Mouse (Mus musculus) common myeloid progenitor, adult 5-6 weeks (primary cell): ENCODE results near the gene Naa15. TPM values are rescaled to one million over a fixed set of nuclear protein-coding genes. Genes with fewer than 3 reads are reported as not detected.
"Not testable (repeated sequence)": the region's sequence is repeated elsewhere in the genome, so short reads cannot be mapped to it uniquely, and the experiment has no call there.

Experiments used
- ATAC-seq: replicated peaks from 2 replicates; pipeline ENCODE4 v1.8.0; 2016; ENCODE audit warnings: low read depth, mild to moderate bottlenecking, moderate TSS enrichment, inconsistent platforms; ENCODE audit not compliant: poor library complexity, severe bottlenecking
- total RNA-seq: library from RNA; stranded (forward); fragments of 200-1000, 187-1606 nt; gene quantifications from 2 replicates; pipeline ENCODE4 v1.2.3, GENCODE M21; 2017

Gene Naa15
- total RNA-seq, 1 experiment from 2014 or later: 245 TPM

- peak; percentile 50 for ATAC-seq
These were observed 7.0 kb downstream of the Naa15 start for GRCm38 (mm10) chr3:51421921-51422320.

GRCm38 (mm10) chr3:51425394-51425793 is 10.4 kb downstream of the Naa15 start:
- ATAC-seq: no peak

GRCm38 (mm10) chr3:51434364-51434763 is 19.4 kb downstream of the Naa15 start:
- not testable (repeated sequence) for ATAC-seq

- ATAC-seq: no peak
These were observed 20.1 kb downstream of the Naa15 start for GRCm38 (mm10) chr3:51434871-51435595.

GRCm38 (mm10) chr3:51468530-51468929 is 53.6 kb downstream of the Naa15 start:
- no peak for ATAC-seq

GRCm38 (mm10) chr3:51475706-51476105 is 60.8 kb downstream of the Naa15 start:
- 0 out of 2 replicates have a peak, but pooled peaks have one; percentile 45 for ATAC-seq

- ATAC-seq: no peak
These were observed 64.9 kb downstream of the Naa15 start for GRCm38 (mm10) chr3:51479893-51480292.

- ATAC-seq: peak; percentile 20; the same call in 1 of the 2 replicates
These were observed 66.1 kb downstream of the Naa15 start for GRCm38 (mm10) chr3:51481059-51481458.

GRCm38 (mm10) chr3:51481881-51482280 is 66.9 kb downstream of the Naa15 start:
- ATAC-seq: no peak

GRCm38 (mm10) chr3:51482781-51483180 is 67.8 kb downstream of the Naa15 start:
- ATAC-seq: no peak

- ATAC-seq: peak; percentile 87
These were observed 68.9 kb downstream of the Naa15 start, which contains the start of gene Rab33b for GRCm38 (mm10) chr3:51483741-51484359. Gene Rab33b (plus strand): TSS chr3:51483920.

GRCm38 (mm10) chr3:51484370-51484769 is 69.4 kb downstream of the Naa15 start:
- no peak; the same call in 1 of the 2 replicates for ATAC-seq

- ATAC-seq: no peak
These were observed 70.4 kb downstream of the Naa15 start for GRCm38 (mm10) chr3:51485347-51485746.

- no peak for ATAC-seq
These were observed 71.7 kb downstream of the Naa15 start for GRCm38 (mm10) chr3:51486491-51487195.

GRCm38 (mm10) chr3:51490088-51490753 is 75.3 kb downstream of the Naa15 start:
- ATAC-seq: no peak

GRCm38 (mm10) chr3:51493272-51493838 is 78.4 kb downstream of the Naa15 start:
- no peak for ATAC-seq

- ATAC-seq: no peak
These were observed 79.5 kb downstream of the Naa15 start for GRCm38 (mm10) chr3:51494466-51494865.

- ATAC-seq: no peak
These were observed 80.7 kb downstream of the Naa15 start for GRCm38 (mm10) chr3:51495646-51496045.

GRCm38 (mm10) chr3:51497978-51498377 is 83.0 kb downstream of the Naa15 start:
- no peak for ATAC-seq

GRCm38 (mm10) chr3:51498659-51499058 is 83.7 kb downstream of the Naa15 start:
- no peak for ATAC-seq
